ENCODE assay signal across 25 mouse cellular contexts in the genomic region with DNA sequence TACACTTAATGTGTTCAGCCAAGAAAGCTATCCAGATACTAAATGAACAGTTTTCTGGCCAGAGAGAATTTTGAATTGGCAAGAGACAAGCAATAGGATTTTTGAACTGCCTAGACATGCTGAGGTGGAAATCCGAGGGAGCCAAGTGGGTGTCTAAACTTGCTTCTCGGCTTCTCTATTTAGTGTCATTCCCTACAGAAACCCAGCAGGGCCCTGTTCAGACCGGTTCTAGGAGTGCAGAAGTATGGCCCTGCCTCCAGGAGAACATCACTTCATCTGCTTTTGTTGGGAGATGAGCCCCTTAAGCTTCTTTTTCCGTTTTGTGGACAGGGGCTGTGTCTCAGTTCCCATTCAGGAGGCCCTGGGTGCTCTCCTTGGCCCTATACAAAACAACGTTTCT. TPM values are rescaled to one million over a fixed set of nuclear protein-coding genes. Genes with fewer than 3 reads are reported as not detected.
"Had no signal": no experiment of that assay in that cellular context is flagged by ENCODE, and none has a peak within 500 bp of the region (broad histone marks: within the 10 kb centered on the region; RNA-seq: fewer than 3 reads in every experiment).

No protein-coding gene starts in this region.

- DNase-seq: gastrocnemius, postnatal 14 days; gastrocnemius, postnatal 36 days; heart, postnatal 10 days; heart, postnatal 4 days; kidney, adult 18-20 months; kidney, adult 8-10 months; kidney, postnatal 10 days; kidney, postnatal 25 days; kidney, postnatal 4 days; left cerebral cortex, postnatal 4 days had no signal

- H3K9ac ChIP-seq: heart, embryonic 12.5 days; hindbrain, embryonic 12.5 days; hindbrain, embryonic 14.5 days; intestine, embryonic 15.5 days; limb, embryonic 12.5 days; limb, embryonic 15.5 days; liver, embryonic 12.5 days; liver, embryonic 14.5 days had no signal

- H3K4me3 ChIP-seq: heart, embryonic 10.5 days; heart, embryonic 12.5 days; hindbrain, embryonic 10.5 days; hindbrain, embryonic 12.5 days; intestine, embryonic 15.5 days; layer of hippocampus, adult 2 months; limb, embryonic 12.5 days; limb, embryonic 15.5 days; liver, embryonic 12.5 days had no signal

- H3K9me3 ChIP-seq: intestine, embryonic 15.5 days; limb, embryonic 15.5 days; liver, embryonic 12.5 days had no signal

- H3K27me3 ChIP-seq: heart, embryonic 12.5 days; hindbrain, embryonic 12.5 days; intestine, embryonic 15.5 days; limb, embryonic 12.5 days; limb, embryonic 15.5 days; liver, embryonic 12.5 days had no signal

- ATAC-seq: hindbrain, embryonic 16.5 days; inflammation-experienced regulatory T-cells, adult 6 months; intestine, embryonic 15.5 days; intestine, postnatal 0 days; liver, embryonic 12.5 days had no signal

- H3K27ac ChIP-seq: heart, embryonic 10.5 days; hindbrain, embryonic 10.5 days; hindbrain, embryonic 12.5 days; hindbrain, embryonic 14.5 days; intestine, embryonic 15.5 days; layer of hippocampus, adult 2 months; limb, embryonic 12.5 days; limb, embryonic 15.5 days; liver, embryonic 12.5 days; liver, embryonic 14.5 days had no signal

- H3K4me2 ChIP-seq: heart, embryonic 12.5 days; hindbrain, embryonic 12.5 days; hindbrain, embryonic 14.5 days; intestine, embryonic 15.5 days; limb, embryonic 12.5 days; limb, embryonic 15.5 days; liver, embryonic 12.5 days had no signal

- H3K36me3 ChIP-seq: heart, embryonic 10.5 days; heart, embryonic 12.5 days; hindbrain, embryonic 10.5 days; hindbrain, embryonic 12.5 days; intestine, embryonic 15.5 days; limb, embryonic 12.5 days; limb, embryonic 15.5 days; liver, embryonic 12.5 days had no signal

- H3K4me1 ChIP-seq: heart, embryonic 10.5 days; heart, embryonic 12.5 days; hindbrain, embryonic 10.5 days; hindbrain, embryonic 12.5 days; intestine, embryonic 15.5 days; limb, embryonic 12.5 days; limb, embryonic 15.5 days; liver, embryonic 12.5 days had no signal

RNA-seq across cellular contexts. Expression of a gene that starts 43.5 kb away (rescaled TPM):
- polyA plus RNA-seq: liver, adult 2 months had no signal
